Mouse (Mus musculus) cerebellum, adult (tissue): Measurements from ENCODE around the gene Zfp626.
"Not testable (repeated sequence)": the region's sequence is repeated elsewhere in the genome, so short reads cannot be mapped to it uniquely, and the experiment has no call there.

ENCODE experiments used
- ATAC-seq: cut with Nextera tagmentation; 2 replicates; pipeline ENCODE4 v1.9.2; 2017; ENCODE audit warnings: mild to moderate bottlenecking, moderate library complexity, mixed read lengths; ENCODE audit not compliant: insufficient number of reproducible peaks, low FRiP score, low TSS enrichment

Gene Zfp626

GRCm38 (mm10) chr7:27806896-27807295 is at the start of gene Zfp626:
Gene Zfp626 (plus strand): TSS chr7:27807196.
- not testable (repeated sequence) for ATAC-seq

GRCm38 (mm10) chr7:27765176-27765886 is 41.7 kb upstream of the Zfp626 start:
- no peak for ATAC-seq

- no peak for ATAC-seq
Observed at GRCm38 (mm10) chr7:27789306-27789705, 17.7 kb upstream of the Zfp626 start.

- not testable (repeated sequence) for ATAC-seq
Observed at GRCm38 (mm10) chr7:27793865-27794264, 13.1 kb upstream of the Zfp626 start.

- no peak for ATAC-seq
Observed at GRCm38 (mm10) chr7:27794566-27794965, 12.4 kb upstream of the Zfp626 start.

GRCm38 (mm10) chr7:27797906-27798811 is 8.8 kb upstream of the Zfp626 start:
- ATAC-seq, result no peak

- ATAC-seq, result no peak
Observed at GRCm38 (mm10) chr7:27801137-27801536, 5.9 kb upstream of the Zfp626 start.

GRCm38 (mm10) chr7:27802986-27803385 is 4.0 kb upstream of the Zfp626 start:
- no peak for ATAC-seq

- peak; percentile 72; the same call in 1 of the 2 replicates for ATAC-seq
Observed at GRCm38 (mm10) chr7:27804297-27805030, 2.5 kb upstream of the Zfp626 start.

GRCm38 (mm10) chr7:27807305-27807704 is 309 bp downstream of the Zfp626 start:
- ATAC-seq, result not testable (repeated sequence)

GRCm38 (mm10) chr7:27818526-27819110 is 11.6 kb downstream of the Zfp626 start:
- ATAC-seq, result no peak

- no peak for ATAC-seq
Observed at GRCm38 (mm10) chr7:27822611-27823010, 15.6 kb downstream of the Zfp626 start.

- no peak for ATAC-seq
Observed at GRCm38 (mm10) chr7:27834131-27834530, 27.1 kb downstream of the Zfp626 start.

GRCm38 (mm10) chr7:27837896-27838295 is 30.9 kb downstream of the Zfp626 start:
- no peak for ATAC-seq

- ATAC-seq, result peak; percentile 83; the same call in 1 of the 2 replicates
Observed at GRCm38 (mm10) chr7:27838323-27839249, 31.6 kb downstream of the Zfp626 start, which contains the start of gene Zfp59. Gene Zfp59 (plus strand): TSS chr7:27838607.

GRCm38 (mm10) chr7:27839596-27839995 is 32.6 kb downstream of the Zfp626 start:
- no peak for ATAC-seq

GRCm38 (mm10) chr7:27840104-27840503 is 33.1 kb downstream of the Zfp626 start:
- no peak for ATAC-seq

GRCm38 (mm10) chr7:27857227-27857626 is 50.2 kb downstream of the Zfp626 start, which contains the start of gene Zfp607a:
Gene Zfp607a (plus strand): TSS chr7:27857527.
- no peak for ATAC-seq
